Mouse (Mus musculus): ENCODE data around the gene Dnajc7.
A peak's percentile ranks its signal among the peaks of the same experiment; 100 is the strongest.
"Not testable (repeated sequence)": the region's sequence is repeated elsewhere in the genome, so short reads cannot be mapped to it uniquely, and the experiment has no call there.

Dnajc7 gene

GRCm38 (mm10) chr11:100619982-100620381 lies at the start of gene Dnajc7:
Gene Dnajc7, minus strand, starts transcription at chr11:100620168.
- no peak for DNase-seq

GRCm38 (mm10) chr11:100659806-100660205 lies 39.8 kb upstream of the Dnajc7 start:
- peak; percentile 62 for DNase-seq

GRCm38 (mm10) chr11:100656458-100656857 lies 36.5 kb upstream of the Dnajc7 start:
- DNase-seq = peak; percentile 97

GRCm38 (mm10) chr11:100655589-100655988 lies 35.6 kb upstream of the Dnajc7 start:
- peak; percentile 46 for DNase-seq

GRCm38 (mm10) chr11:100651748-100652147 lies 31.8 kb upstream of the Dnajc7 start:
- DNase-seq = no peak

GRCm38 (mm10) chr11:100651205-100651604 lies 31.2 kb upstream of the Dnajc7 start:
- no peak for DNase-seq

GRCm38 (mm10) chr11:100648405-100648804 lies 28.4 kb upstream of the Dnajc7 start:
- DNase-seq = no peak

- peak; percentile 80 for DNase-seq
Observed at GRCm38 (mm10) chr11:100646265-100646664, 26.3 kb upstream of the Dnajc7 start.

GRCm38 (mm10) chr11:100643612-100644575 lies 23.9 kb upstream of the Dnajc7 start:
- no peak for DNase-seq

- peak; percentile 77 for DNase-seq
Observed at GRCm38 (mm10) chr11:100640159-100640906, 20.4 kb upstream of the Dnajc7 start.

- no peak for DNase-seq
Observed at GRCm38 (mm10) chr11:100634530-100634929, 14.6 kb upstream of the Dnajc7 start.

GRCm38 (mm10) chr11:100628862-100629352 lies 8.9 kb upstream of the Dnajc7 start:
- DNase-seq = peak; percentile 72

- no peak for DNase-seq
Observed at GRCm38 (mm10) chr11:100628056-100628455, 8.1 kb upstream of the Dnajc7 start.

GRCm38 (mm10) chr11:100626701-100627195 lies 6.8 kb upstream of the Dnajc7 start:
- DNase-seq = peak; percentile 67

GRCm38 (mm10) chr11:100625754-100626700 lies 6.1 kb upstream of the Dnajc7 start:
- no peak for DNase-seq

GRCm38 (mm10) chr11:100623867-100624266 lies 3.9 kb upstream of the Dnajc7 start:
- peak; percentile 94 for DNase-seq

- peak; percentile 98 for DNase-seq
Observed at GRCm38 (mm10) chr11:100622714-100623113, 2.7 kb upstream of the Dnajc7 start.

GRCm38 (mm10) chr11:100619485-100619975 lies 438 bp downstream of the Dnajc7 start:
- peak; percentile 99 for DNase-seq

- peak; percentile 77 for DNase-seq
Observed at GRCm38 (mm10) chr11:100618761-100619484, 1.0 kb downstream of the Dnajc7 start, which contains the start of gene Nkiras2. Gene Nkiras2, plus strand, starts transcription at chr11:100619244.

- DNase-seq = no peak
Observed at GRCm38 (mm10) chr11:100617480-100617879, 2.5 kb downstream of the Dnajc7 start.

- DNase-seq = not testable (repeated sequence)
Observed at GRCm38 (mm10) chr11:100616836-100617235, 3.1 kb downstream of the Dnajc7 start.

All from retina, postnatal 1 day (tissue).